Mouse (Mus musculus): ENCODE results near the gene Taar8b.

- TF ChIP-seq CTCF (conservative IDR thresholded peaks at IDR 0.05; ENCODE audit: low read length) (no peak), NANOG (IDR thresholded peaks at IDR 0.05; ENCODE audit: borderline replicate concordance, low read length) (no peak), POU5F1 (IDR thresholded peaks at IDR 0.05; ENCODE audit: borderline replicate concordance, low read length) (no peak)
These were observed 5.5 kb downstream of the Taar8b start for GRCm38 (mm10) chr10:24086555-24086954.
